Mouse (Mus musculus) activated CD4-positive, CD25-positive, alpha-beta regulatory T cell, adult 4 months (primary cell): Measurements from ENCODE around the gene Clcn1. TPM values are rescaled to one million over a fixed set of nuclear protein-coding genes. Genes with fewer than 3 reads are reported as not detected.

Experiments used
- ATAC-seq: one replicate; pipeline ENCODE4 v1.8.0; 2017
- polyA plus RNA-seq, 2 experiments: library from polyadenylated mRNA; unstranded; fragments of 100-300 nt; shearing (Covaris generic); gene quantifications; one replicate each; pipeline ENCODE4 v1.2.1; 2017

The Clcn1 gene
- polyA plus RNA-seq, 2 experiments from 2014 or later: not detected

DNA sequence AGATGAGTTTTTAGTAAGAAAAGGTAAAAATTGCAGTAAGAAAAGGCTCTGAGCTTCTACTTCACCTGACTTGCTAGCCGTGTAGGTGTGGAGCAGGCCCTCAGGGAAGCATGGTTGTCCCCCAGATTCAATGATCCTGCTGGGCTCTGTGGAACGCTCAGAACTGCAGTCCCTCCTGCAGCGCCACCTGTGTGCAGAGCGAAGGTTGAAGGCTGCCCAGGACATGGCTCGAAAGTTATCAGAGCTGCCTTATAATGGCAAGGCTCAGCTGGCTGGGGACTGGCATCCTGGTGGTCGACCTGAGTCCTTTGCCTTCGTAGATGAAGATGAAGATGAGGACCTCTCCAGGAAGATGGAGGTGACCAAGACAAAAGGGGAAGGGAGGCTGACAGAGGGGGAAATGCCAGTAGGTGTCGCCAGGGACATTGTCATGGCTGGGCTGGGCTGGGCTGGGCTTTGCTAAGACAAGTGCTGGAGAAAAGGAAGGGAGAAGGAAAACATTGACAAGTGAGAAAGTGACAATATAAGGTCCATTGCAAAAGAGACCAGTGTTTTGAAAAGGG is 23.4 kb downstream of the Clcn1 start:
- ATAC-seq: no peak

DNA sequence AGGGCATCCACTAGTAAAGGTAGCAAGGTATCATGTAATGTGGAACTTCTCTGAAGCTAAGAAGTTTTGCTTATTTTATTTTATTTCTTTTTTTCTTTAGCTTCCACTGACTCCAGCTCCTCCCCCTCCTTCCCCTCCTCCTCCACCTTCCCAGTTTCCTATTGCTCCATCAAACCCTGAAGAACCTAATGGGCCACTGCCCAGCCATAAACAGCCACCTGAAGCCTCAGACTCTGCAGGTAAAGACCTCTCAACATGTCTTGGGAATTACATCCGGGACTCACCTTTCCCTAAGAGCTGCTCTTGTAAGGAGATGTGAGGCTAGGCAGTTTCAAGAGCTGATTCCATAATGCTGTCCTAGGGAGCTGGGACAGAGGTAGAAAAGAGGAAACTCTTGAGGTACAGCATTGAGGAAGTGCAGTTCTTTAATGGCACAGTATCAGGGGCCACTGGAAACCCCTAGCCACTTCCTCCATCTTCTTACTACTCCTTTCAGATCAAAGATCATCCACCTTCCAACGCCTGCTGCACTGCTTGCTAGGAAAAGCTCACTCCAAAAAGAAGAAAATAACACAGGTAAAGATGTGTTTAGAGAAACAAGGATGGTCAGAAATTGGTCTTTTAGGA is 24.1 kb downstream of the Clcn1 start:
- ATAC-seq: no peak

- no peak for ATAC-seq
Measured at GRCm38 (mm10) chr6:42318293-42318692, 31.8 kb downstream of the Clcn1 start.

DNA sequence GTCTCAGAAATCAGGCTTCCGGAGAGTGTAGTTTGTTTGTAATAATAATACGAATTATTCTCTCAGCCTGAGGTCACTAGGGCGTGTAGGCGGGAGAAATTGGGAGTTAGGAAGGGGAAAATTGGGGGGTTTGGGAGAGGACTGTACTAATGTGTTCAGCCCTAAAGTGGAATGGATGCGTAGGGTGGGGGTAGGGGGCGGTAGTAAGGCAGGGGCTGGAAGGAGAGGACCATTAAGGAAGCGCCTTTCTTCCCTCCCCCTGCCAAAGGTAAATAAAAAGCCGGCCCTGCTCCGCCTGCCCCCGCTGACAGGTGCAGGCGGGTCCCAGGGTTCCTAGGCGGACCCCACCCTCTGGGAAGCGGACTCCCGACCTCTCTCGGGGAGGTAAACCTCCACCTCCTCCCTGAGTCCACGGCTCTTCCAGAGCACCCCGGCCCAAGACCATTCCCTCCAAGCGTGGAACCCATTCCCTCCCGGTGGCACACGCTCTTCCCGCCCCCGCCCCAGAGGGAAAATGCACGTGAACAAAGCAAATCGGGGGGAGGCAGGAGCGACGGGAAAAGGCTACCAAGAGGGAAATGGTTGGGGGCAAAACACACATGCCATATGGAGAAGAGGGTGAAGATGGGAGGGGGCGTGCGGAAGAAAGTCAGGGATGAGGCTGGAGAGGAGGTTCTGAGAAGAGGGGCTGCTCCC is 37.0 kb downstream of the Clcn1 start:
- no peak for ATAC-seq

DNA sequence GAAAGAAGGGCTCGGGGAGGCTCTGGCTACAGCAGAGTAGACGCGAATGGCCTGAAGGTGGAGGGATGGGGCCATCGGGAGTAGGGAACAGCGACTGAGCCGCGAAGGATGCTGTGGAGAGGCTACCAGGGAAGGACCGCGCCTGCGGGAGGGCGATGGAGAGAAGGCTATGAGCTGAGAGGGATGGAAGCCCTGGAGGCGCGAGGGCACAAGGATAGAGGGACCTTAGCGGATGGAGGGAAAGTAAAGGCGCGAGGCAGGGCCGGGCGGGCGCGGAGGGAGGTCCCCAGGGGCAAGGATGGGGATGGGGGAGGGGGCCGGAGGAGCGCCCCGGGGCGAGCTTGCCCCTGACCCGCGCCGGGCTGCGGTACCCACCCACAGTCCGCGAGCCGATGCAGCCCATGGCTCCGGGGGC is 37.6 kb downstream of the Clcn1 start:
- ATAC-seq: peak; percentile 16

- peak; percentile 42 for ATAC-seq
Measured at GRCm38 (mm10) chr6:42324482-42325267, 38.2 kb downstream of the Clcn1 start, which contains the start of gene Fam131b. Gene Fam131b, minus strand, starts transcription at chr6:42324643.

DNA sequence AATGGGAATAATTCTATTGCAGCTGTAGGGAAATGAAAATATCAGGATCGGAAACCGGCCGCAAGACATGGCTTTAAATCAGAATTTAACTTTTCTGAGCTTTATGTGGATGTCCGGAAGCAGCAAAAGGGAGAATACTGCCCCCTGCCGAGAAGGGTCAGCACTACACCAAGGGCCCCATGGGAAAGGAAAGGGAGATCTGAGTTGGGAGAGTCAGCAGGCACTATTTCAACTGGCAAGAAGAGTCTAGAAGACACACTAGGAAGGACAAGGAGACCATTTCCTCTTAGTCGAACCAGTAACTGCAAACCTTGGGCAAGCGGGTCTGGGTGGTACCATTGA is 38.8 kb downstream of the Clcn1 start:
- peak; percentile 79 for ATAC-seq

GRCm38 (mm10) chr6:42326509-42326908 is 40.0 kb downstream of the Clcn1 start:
- no peak for ATAC-seq

- no peak for ATAC-seq
Measured at GRCm38 (mm10) chr6:42328757-42329156, 42.3 kb downstream of the Clcn1 start.

DNA sequence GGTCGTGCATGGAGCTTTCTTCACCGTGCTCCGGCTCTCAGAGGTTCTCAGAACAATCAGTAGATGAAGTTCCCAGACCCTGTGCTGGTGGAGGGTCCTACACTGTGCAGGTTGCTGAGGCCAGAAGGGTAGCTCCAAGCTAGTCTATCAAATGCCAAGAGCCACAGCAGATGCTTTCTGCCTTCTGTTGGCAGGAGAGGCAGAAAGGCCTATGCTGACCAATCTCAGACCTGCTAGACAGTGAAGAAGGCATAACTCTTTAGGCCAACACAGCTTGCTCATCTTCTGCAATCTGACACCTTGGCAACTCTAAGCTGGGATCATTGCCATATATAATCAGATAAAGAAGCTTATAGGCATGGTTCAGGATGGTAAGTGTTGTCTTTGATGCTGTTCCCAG is 43.7 kb downstream of the Clcn1 start:
- no peak for ATAC-seq

GRCm38 (mm10) chr6:42330946-42331345 is 44.5 kb downstream of the Clcn1 start:
- no peak for ATAC-seq

- no peak for ATAC-seq
Measured at GRCm38 (mm10) chr6:42339189-42339588, 52.7 kb downstream of the Clcn1 start.

- no peak for ATAC-seq
Measured at GRCm38 (mm10) chr6:42339981-42340380, 53.5 kb downstream of the Clcn1 start.

GRCm38 (mm10) chr6:42342171-42342570 is 55.7 kb downstream of the Clcn1 start:
- ATAC-seq: no peak

DNA sequence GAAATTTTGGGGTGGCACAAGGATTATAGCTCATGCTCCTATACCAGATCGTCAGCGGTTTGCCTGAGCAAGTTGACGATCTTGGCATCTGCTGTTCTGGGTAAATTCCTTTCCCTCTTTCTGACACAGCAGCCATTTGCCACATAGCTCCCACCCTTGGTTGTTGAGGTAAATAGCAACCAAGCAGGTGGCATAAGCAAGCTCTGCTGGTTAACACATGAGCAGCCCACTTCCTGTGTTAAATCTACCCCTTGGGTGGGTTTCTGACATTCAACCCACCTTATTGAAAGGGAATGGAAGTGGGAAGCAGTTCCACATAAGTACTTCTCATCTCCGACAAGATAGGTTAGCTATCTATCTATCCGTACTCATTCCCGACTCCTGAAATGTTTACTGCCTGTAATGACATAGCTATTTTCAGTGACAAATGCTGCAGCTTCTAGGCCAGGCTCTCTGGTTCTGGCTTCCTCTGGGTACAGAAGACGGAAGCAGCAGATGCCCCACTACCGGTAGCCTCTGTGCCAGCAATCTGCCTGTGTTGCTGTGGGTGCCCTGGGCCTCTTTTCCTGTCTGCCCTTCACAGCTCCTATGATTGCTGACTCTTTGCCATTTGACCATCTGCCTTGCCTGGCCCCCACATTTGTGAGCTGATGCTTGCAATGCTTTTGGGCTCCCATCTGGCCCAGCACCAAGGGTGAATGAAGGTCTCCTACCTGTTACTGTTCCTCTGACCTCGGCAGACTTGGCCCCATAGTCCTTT is 57.1 kb downstream of the Clcn1 start:
- peak; percentile 80 for ATAC-seq

DNA sequence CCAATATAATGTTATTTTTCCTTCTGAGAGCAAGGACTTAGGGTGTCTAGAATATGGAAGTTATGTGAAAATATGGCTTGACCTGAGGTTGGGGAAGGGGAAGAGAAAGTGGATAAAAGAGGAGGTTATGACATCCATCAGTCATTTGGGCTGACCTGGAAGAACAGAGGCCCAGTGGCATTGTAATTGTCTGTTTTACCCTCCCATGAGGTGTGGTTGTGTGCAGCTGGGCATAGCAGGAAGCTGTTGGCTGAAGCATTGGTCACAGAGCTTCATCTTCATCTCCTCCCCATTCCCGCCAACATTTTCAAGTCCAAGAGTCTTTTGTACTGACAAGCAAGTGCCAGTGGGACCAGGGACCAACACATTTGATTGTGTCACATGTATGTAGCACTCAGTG is 57.8 kb downstream of the Clcn1 start:
- ATAC-seq: no peak

GRCm38 (mm10) chr6:42348281-42349005 is 62.0 kb downstream of the Clcn1 start:
- ATAC-seq: no peak

- ATAC-seq: peak; percentile 60
Measured at GRCm38 (mm10) chr6:42349006-42349425, 62.5 kb downstream of the Clcn1 start.

- peak; percentile 74 for ATAC-seq
Measured at GRCm38 (mm10) chr6:42349426-42350020, 63.0 kb downstream of the Clcn1 start, which contains the start of gene Zyx. Gene Zyx, plus strand, starts transcription at chr6:42349630.

DNA sequence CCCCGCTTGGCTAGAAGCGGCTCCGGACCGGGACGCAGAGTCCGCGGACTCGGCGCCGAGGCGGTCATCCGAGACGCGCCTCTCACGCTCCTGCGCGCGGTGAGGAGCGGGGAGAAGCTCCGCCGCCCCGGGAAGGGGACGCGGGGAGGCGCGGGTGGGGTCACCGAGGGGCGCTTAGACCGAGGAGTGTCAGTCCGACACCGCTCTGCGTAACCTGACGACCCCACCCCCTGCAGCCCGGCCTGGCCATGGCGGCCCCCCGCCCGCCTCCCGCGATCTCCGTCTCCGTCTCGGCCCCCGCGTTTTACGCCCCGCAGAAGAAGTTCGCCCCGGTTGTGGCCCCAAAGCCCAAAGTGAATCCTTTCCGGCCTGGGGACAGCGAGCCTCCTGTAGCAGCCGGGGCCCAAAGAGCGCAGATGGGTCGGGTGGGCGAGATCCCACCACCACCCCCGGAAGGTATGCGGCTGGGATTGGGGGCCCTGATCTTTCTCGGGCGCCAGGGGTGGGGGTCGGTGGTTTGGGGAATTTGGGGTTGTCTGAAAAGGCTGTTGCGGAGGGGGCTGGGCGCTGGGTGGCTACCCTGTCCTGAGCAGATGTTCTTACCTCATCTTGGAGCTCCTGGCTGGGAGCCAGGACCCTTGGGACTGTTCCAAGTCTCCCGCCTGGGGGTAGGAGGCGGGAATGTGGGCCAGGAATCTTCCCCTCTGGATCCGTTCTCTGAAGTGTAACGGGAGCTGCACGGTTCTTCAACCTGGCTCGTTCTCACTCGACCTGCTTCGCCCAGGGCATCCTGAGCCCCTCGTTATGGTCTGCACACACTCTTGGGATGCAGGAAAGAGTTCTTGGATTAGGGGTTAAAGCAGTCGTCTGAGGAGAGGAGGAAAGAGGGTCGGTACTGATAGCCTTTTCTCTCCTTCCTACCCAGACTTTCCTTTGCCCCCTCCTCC is 63.8 kb downstream of the Clcn1 start:
- no peak for ATAC-seq
